Mouse (Mus musculus): ENCODE data around the gene Pald1. TPM values are rescaled to one million over a fixed set of nuclear protein-coding genes. Genes with fewer than 3 reads are reported as not detected.

Gene Pald1
- polyA plus RNA-seq, 1 experiment from 2014 or later, result 36.1 TPM

GRCm38 (mm10) chr10:61312159-61312558 is 71.2 kb downstream of the Pald1 start:
- DNase-seq (ENCODE audit: low spot score), result no peak
- H3K27me3 ChIP-seq (ENCODE audit: low read depth, poor library complexity, severe bottlenecking), result no peaks in the 10 kb centered on the region
- H3K9me3 ChIP-seq (replicated peaks), result no peaks in the 10 kb centered on the region
- H3K4me3 ChIP-seq, result no peak overlapping the region
- 89% methylated on average over 6 of the region's 6 CpGs for WGBS
- H3K36me3 ChIP-seq, result no peaks in the 10 kb centered on the region
- H3K4me1 ChIP-seq, result peaks cover 30% of the 10 kb centered on the region
- no peak overlapping the region for H3K27ac ChIP-seq (replicated peaks)

GRCm38 (mm10) chr10:61308706-61309320 is 74.5 kb downstream of the Pald1 start:
- H3K4me1 ChIP-seq, result peaks cover 19% of the 10 kb centered on the region
- no peaks in the 10 kb centered on the region for H3K27me3 ChIP-seq (ENCODE audit: low read depth, poor library complexity, severe bottlenecking)
- no peaks in the 10 kb centered on the region for H3K36me3 ChIP-seq
- H3K9me3 ChIP-seq (replicated peaks), result no peaks in the 10 kb centered on the region
- no peak overlapping the region for H3K27ac ChIP-seq (replicated peaks)
- no peak overlapping the region for H3K4me3 ChIP-seq
- 58% methylated on average over 12 of the region's 12 CpGs for WGBS
- no peak for DNase-seq (ENCODE audit: low spot score)

- no peaks in the 10 kb centered on the region for H3K9me3 ChIP-seq (replicated peaks)
- 86% methylated on average over 13 of the region's 13 CpGs for WGBS
- no peak overlapping the region for H3K27ac ChIP-seq (replicated peaks)
- no peaks in the 10 kb centered on the region for H3K27me3 ChIP-seq (ENCODE audit: low read depth, poor library complexity, severe bottlenecking)
- no peaks in the 10 kb centered on the region for H3K36me3 ChIP-seq
- H3K4me3 ChIP-seq, result no peak overlapping the region
- no peak for DNase-seq (ENCODE audit: low spot score)
- H3K4me1 ChIP-seq, result peaks cover 14% of the 10 kb centered on the region
Measured at GRCm38 (mm10) chr10:61305928-61306590, 77.3 kb downstream of the Pald1 start.

- H3K4me1 ChIP-seq, result peaks cover 7% of the 10 kb centered on the region
- WGBS, result 84% methylated on average over 6 of the region's 6 CpGs
- no peaks in the 10 kb centered on the region for H3K9me3 ChIP-seq (replicated peaks)
- no peaks in the 10 kb centered on the region for H3K27me3 ChIP-seq (ENCODE audit: low read depth, poor library complexity, severe bottlenecking)
- no peak overlapping the region for H3K27ac ChIP-seq (replicated peaks)
- DNase-seq (ENCODE audit: low spot score), result no peak
- no peaks in the 10 kb centered on the region for H3K36me3 ChIP-seq
- H3K4me3 ChIP-seq, result no peak overlapping the region
Measured at GRCm38 (mm10) chr10:61304046-61304445, 79.3 kb downstream of the Pald1 start.

GRCm38 (mm10) chr10:61300996-61301395 is 82.3 kb downstream of the Pald1 start:
- Histone ChIP-seq H3K4me1 (no peaks in the 10 kb centered on the region), H3K9me3 (replicated peaks) (no peaks in the 10 kb centered on the region), H3K4me3 (no peak overlapping the region), H3K27me3 (ENCODE audit: low read depth, poor library complexity, severe bottlenecking) (no peaks in the 10 kb centered on the region), H3K36me3 (no peaks in the 10 kb centered on the region), H3K27ac (replicated peaks) (no peak overlapping the region)
- 86% methylated on average over 3 of the region's 3 CpGs for WGBS
- no peak for DNase-seq (ENCODE audit: low spot score)

GRCm38 (mm10) chr10:61297477-61297876 is 85.9 kb downstream of the Pald1 start, which contains the start of gene Prf1:
Gene Prf1 (plus strand): TSS chr10:61297833.
- no peak within 1 kb of the TSS for H3K4me3 ChIP-seq
- no peaks in the 10 kb centered on the region for H3K27me3 ChIP-seq (ENCODE audit: low read depth, poor library complexity, severe bottlenecking)
- DNase-seq (ENCODE audit: low spot score), result no peak
- WGBS, result 86% methylated on average over 7 of the region's 7 CpGs
- no peaks in the 10 kb centered on the region for H3K9me3 ChIP-seq (replicated peaks)
- no peaks in the 10 kb centered on the region for H3K4me1 ChIP-seq
- no peaks in the 10 kb centered on the region for H3K36me3 ChIP-seq
- H3K27ac ChIP-seq (replicated peaks), result no peak within 1 kb of the TSS

- DNase-seq (ENCODE audit: low spot score), result no peak
- Histone ChIP-seq H3K4me3 (no peak overlapping the region), H3K4me1 (no peaks in the 10 kb centered on the region), H3K36me3 (no peaks in the 10 kb centered on the region), H3K27me3 (ENCODE audit: low read depth, poor library complexity, severe bottlenecking) (no peaks in the 10 kb centered on the region), H3K27ac (replicated peaks) (no peak overlapping the region), H3K9me3 (replicated peaks) (no peaks in the 10 kb centered on the region)
- 86% methylated on average over 8 of the region's 8 CpGs for WGBS
Measured at GRCm38 (mm10) chr10:61296713-61297445, 86.5 kb downstream of the Pald1 start.

GRCm38 (mm10) chr10:61294242-61294641 is 89.1 kb downstream of the Pald1 start:
- 89% methylated on average over 8 of the region's 8 CpGs for WGBS
- Histone ChIP-seq H3K9me3 (replicated peaks) (no peaks in the 10 kb centered on the region), H3K36me3 (no peaks in the 10 kb centered on the region), H3K4me3 (no peak overlapping the region), H3K4me1 (peaks cover 5% of the 10 kb centered on the region), H3K27ac (replicated peaks) (no peak overlapping the region), H3K27me3 (ENCODE audit: low read depth, poor library complexity, severe bottlenecking) (no peaks in the 10 kb centered on the region)
- no peak for DNase-seq (ENCODE audit: low spot score)

- no peaks in the 10 kb centered on the region for H3K36me3 ChIP-seq
- no peaks in the 10 kb centered on the region for H3K9me3 ChIP-seq (replicated peaks)
- WGBS, result 66% methylated on average over 2 of the region's 2 CpGs
- H3K4me3 ChIP-seq, result no peak overlapping the region
- no peak for DNase-seq (ENCODE audit: low spot score)
- H3K4me1 ChIP-seq, result peaks cover 7% of the 10 kb centered on the region
- H3K27ac ChIP-seq (replicated peaks), result no peak overlapping the region
- no peaks in the 10 kb centered on the region for H3K27me3 ChIP-seq (ENCODE audit: low read depth, poor library complexity, severe bottlenecking)
Measured at GRCm38 (mm10) chr10:61290479-61290878, 92.9 kb downstream of the Pald1 start.

GRCm38 (mm10) chr10:61290016-61290415 is 93.3 kb downstream of the Pald1 start:
- Histone ChIP-seq H3K27me3 (ENCODE audit: low read depth, poor library complexity, severe bottlenecking) (no peaks in the 10 kb centered on the region), H3K9me3 (replicated peaks) (no peaks in the 10 kb centered on the region), H3K36me3 (no peaks in the 10 kb centered on the region), H3K4me1 (peaks cover 7% of the 10 kb centered on the region), H3K27ac (replicated peaks) (no peak overlapping the region), H3K4me3 (no peak overlapping the region)
- WGBS, result 88% methylated on average over 2 of the region's 2 CpGs
- DNase-seq (ENCODE audit: low spot score), result no peak

GRCm38 (mm10) chr10:61286246-61286645 is 97.1 kb downstream of the Pald1 start:
- Histone ChIP-seq H3K27ac (replicated peaks) (no peak overlapping the region), H3K4me3 (no peak overlapping the region), H3K27me3 (ENCODE audit: low read depth, poor library complexity, severe bottlenecking) (no peaks in the 10 kb centered on the region), H3K9me3 (replicated peaks) (no peaks in the 10 kb centered on the region), H3K4me1 (peaks cover 7% of the 10 kb centered on the region), H3K36me3 (no peaks in the 10 kb centered on the region)
- no peak for DNase-seq (ENCODE audit: low spot score)
- WGBS, result 76% methylated on average over 7 of the region's 7 CpGs

GRCm38 (mm10) chr10:61285271-61285670 is 98.1 kb downstream of the Pald1 start:
- Histone ChIP-seq H3K4me1 (peaks cover 2% of the 10 kb centered on the region; the same call in 1 of the 2 replicates), H3K27me3 (ENCODE audit: low read depth, poor library complexity, severe bottlenecking) (no peaks in the 10 kb centered on the region), H3K9me3 (replicated peaks) (no peaks in the 10 kb centered on the region), H3K27ac (replicated peaks) (no peak overlapping the region), H3K36me3 (no peaks in the 10 kb centered on the region), H3K4me3 (no peak overlapping the region)
- WGBS, result 85% methylated on average over 11 of the region's 11 CpGs
- no peak for DNase-seq (ENCODE audit: low spot score)

- DNase-seq (ENCODE audit: low spot score), result no peak
- H3K27me3 ChIP-seq (ENCODE audit: low read depth, poor library complexity, severe bottlenecking), result no peaks in the 10 kb centered on the region
- no peaks in the 10 kb centered on the region for H3K9me3 ChIP-seq (replicated peaks)
- 83% methylated on average over 4 of the region's 4 CpGs for WGBS
- H3K36me3 ChIP-seq, result no peaks in the 10 kb centered on the region
- H3K27ac ChIP-seq (replicated peaks), result no peak overlapping the region
- H3K4me3 ChIP-seq, result no peak overlapping the region
- 0 out of 2 replicates have a peak, but pooled peaks cover 2% of the 10 kb centered on the region for H3K4me1 ChIP-seq
Measured at GRCm38 (mm10) chr10:61284309-61284708, 99.0 kb downstream of the Pald1 start.

All from midbrain, embryonic 10.5 days (tissue).